Mouse (Mus musculus): ENCODE results near the gene Zfp786. TPM values are rescaled to one million over a fixed set of nuclear protein-coding genes. Genes with fewer than 3 reads are reported as not detected.
A peak's percentile ranks its signal among the peaks of the same experiment; 100 is the strongest.

Gene Zfp786
- polyA plus RNA-seq, 2 experiments from 2014 or later, result not detected

- ATAC-seq, result no peak
These were observed 10.9 kb downstream of the Zfp786 start for GRCm38 (mm10) chr6:47819626-47820325.

- ATAC-seq, result no peak
These were observed 11.9 kb downstream of the Zfp786 start for GRCm38 (mm10) chr6:47818721-47819120.

DNA sequence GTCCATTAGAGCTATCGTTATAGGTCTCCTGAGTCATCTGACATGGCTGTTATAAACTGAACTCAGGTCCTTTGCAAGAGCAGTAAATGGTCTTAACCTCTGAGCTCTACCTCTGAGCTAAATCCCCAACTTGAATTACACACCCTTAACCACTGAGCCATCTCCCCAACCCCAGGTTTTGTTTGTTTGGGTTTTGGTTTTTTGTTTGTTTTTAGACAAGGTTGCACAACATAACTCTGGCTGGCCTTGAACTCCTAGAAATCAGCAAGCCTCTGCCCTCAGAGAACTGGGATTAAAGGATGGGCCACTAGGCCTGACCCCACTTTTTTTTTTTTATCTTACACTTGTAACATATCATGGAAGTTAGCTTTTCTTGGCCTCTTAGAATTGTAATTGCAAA, 14.5 kb downstream of the Zfp786 start:
- ATAC-seq, result no peak

DNA sequence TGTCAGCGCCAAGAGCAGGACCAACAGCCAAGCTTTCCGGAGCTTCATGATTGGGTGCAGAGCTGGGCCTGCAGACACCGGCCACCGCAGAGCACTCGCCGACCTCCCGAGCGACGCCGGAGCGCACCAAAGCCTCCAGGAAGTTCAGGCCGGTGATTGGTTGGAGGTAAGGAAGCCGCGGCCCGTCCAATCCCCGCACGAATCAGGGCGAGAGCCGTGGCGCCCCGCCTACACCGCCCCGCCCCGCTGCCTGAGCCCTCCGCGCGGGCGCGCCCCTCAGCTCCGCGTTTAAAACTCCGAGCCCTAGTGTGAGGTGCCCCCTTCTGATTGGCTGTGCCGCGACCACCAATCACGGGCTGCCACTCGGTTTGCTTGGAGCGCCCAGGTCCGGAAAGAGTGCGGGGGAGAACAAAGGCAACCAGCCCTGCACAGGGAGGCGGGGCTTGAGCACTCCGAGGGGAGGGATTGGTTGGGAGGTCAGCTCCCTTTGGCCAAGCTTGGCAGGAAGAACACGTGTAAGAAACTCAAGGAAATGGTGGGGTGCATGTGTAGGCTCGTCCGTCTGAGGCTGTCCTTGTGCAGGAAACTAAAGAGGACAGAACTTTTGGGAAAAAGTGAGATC, 17.3 kb downstream of the Zfp786 start, which contains the start of gene Pdia4:
Gene Pdia4, minus strand, starts transcription at position 174 of the 622 bp plus-strand sequence.
- peak; percentile 92 for ATAC-seq

GRCm38 (mm10) chr6:47812271-47812915, 18.3 kb downstream of the Zfp786 start:
- no peak for ATAC-seq

DNA sequence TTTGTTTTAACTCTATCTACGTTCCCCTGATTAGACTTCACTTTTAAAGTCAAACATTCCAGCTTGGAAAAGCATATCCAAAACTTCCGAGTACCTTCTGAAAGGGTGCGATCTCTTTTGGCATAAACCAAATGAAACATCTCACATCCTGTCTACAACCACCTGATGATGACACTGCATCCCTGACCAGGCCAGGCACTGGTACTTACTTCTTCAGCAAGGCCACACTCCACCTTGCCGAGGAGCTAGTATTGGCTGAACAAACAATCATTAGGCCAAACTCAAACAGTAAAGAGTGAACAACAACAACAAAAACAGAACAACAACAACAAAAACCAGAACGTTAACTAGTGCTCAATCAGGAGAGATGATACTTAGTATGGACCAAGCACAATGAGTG, 19.3 kb downstream of the Zfp786 start:
- ATAC-seq, result no peak

DNA sequence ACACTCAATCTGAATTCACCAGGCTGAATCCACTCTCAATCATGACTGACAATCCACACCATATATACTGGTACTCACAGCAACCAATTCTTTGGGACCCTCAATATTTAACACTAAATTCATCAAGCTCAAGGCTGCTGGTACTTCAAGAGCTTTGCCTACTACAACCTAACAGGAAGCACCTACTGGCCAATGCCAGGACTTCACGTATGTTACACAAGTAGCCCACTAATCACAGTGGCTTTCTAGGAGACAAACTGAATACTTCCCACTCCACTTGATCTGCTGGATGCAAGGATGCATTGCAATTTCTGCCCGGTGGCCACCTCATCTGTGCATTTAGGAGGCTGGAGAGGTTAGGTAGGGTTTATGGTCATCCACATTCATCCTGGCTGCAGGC, 20.5 kb downstream of the Zfp786 start:
- no peak for ATAC-seq

DNA sequence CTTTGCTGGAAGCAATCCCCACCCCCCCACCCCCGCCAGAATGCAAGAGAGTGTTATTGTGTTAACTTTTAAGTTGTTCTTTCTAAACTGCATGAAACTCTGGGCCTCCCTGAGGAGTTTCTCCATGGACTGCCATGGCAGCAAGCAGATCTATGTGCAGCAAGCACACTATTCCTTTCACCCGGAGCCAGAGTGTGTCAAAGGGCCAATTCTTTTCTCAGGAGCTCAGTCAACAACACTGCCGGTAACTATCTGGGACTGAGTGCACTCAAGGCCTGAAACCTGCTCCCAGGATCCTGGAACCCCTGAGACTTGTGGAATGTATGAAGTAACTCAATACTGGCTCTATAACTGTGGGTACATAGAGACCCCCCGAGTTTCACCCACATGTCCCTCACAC, 21.6 kb downstream of the Zfp786 start:
- no peak for ATAC-seq

DNA sequence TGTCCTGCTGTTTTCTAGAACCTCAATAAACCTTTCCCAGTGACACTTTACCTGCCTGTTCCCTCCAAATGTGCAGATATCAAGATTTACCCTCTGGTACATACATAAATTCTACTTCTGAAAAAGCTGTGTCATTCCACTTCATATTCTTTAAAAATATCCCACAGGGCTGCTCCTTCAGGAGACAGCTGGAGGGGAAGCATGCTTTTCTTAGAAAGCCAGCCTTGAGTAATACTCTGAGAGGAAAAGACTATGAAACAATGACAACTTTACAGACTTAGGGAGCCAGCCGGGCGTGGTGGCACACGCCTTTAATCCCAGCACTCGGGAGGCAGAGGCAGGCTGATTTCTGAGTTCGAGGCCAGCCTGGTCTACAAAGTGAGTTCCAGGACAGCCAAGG, 22.1 kb downstream of the Zfp786 start:
- ATAC-seq, result no peak

DNA sequence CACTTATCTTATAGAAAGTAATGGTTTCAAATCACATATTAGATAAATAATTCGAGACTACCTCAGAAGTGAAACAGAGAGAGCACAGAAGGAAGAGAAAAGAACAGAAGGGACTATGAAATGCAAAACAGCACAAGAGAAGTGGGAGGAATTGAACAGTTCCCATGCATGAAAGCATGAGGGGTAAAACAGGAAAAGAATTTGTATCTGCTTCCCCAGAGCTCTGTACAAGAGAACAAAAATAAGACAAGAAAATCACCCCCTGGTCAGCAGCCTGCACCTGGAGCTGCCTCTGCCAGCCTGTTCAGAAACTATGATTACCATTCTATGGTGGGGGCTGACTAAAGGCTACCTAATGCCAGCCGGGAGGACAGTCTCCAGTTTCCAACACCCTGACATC, 23.2 kb downstream of the Zfp786 start:
- ATAC-seq, result no peak

DNA sequence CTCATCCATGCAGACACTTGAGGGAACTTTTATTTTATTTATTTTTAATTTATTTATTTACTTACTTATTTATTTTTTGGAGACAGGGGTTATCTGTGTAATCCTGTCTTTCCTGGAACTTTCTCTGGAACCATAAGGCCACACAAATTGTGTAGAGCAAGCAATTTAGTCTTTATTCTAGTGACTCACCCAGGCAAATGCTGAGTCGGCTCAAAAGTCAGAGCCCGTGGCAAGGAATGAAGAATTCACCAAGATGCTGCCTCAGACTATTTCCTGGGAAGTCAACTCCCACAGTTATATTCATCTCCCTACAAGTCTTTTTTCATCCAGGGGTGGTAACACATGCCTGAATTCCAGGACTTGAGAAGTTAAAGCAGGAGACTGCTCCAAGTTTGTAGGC, 25.1 kb downstream of the Zfp786 start:
- no peak for ATAC-seq

DNA sequence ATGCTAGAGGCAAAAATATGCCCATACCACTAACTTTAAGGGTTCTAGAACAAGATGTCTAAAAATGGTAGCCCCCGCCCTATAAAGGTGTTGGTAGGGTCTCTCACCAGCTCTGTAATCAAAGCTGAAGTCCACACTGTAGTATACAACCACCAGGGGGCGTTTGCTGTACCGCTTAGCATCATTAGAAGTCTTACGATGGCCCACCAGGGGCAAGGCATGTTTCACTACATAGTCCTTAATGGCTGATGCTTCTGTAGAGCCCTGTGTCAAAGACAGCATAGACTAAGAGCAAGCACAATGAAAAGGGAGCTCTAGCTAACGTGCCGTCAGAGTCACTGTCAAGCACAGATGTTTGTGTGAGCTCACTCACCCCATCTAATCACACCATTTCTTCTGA, 31.6 kb downstream of the Zfp786 start:
- peak; percentile 93 for ATAC-seq

DNA sequence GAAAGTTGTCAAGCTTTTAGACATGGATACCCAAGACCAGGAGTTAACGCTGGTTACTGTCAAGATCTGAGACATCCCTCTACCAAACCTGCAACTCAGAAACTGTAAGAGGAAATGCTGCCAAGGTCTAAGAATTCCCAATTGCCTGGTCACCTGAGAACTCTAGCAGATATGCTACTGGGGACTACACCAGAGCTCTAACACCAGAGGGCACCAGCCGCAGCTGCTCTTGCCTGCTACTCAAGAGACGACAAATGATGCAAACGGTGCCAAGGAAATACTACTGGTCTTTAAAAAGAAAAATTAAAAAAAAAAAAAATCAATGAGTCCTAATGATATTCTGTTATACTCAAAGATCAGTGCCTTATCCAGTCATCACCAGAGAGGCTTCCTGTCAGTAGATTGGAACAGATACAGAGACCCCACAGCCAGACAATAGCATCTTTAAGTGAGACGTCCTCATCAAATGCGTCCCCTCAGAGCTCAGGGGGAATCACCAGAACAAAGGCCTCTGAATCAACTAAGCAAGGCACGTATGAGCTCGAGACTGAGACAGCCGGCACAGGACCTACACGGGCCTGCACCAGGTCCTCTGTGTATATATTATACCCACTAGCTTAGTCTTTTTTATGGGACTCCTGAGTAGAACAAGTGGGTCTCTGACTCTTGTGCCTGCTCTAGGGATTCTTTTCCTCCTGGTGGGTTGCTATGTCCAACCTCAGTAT, 36.4 kb downstream of the Zfp786 start:
- no peak for ATAC-seq

GRCm38 (mm10) chr6:47793284-47793683, 37.4 kb downstream of the Zfp786 start:
- no peak for ATAC-seq

GRCm38 (mm10) chr6:47792533-47792932, 38.1 kb downstream of the Zfp786 start:
- ATAC-seq, result no peak

DNA sequence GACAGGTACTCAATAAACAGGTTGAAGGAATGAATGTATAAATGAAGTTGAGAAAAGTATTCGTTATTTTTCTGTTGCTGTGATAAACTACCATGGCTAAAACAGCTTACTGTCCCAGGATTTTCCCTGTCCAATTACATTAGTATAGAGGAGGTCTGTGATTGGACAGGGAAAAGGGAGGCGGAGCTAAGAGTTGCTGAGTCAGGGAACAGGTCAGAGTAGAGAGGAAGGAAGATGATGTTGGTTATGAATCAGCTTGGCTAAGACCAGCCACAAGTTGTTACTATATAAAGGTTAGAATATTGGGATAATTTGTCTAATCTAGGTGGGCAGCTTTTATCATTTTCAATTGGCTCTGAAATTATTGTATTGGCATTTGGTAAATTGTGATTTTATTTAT, 39.9 kb downstream of the Zfp786 start:
- ATAC-seq, result no peak

- peak; percentile 5 for ATAC-seq
These were observed 41.8 kb downstream of the Zfp786 start for GRCm38 (mm10) chr6:47788821-47789220.

GRCm38 (mm10) chr6:47787941-47788736, 42.5 kb downstream of the Zfp786 start:
- ATAC-seq, result peak; percentile 87

GRCm38 (mm10) chr6:47784707-47785412, 45.8 kb downstream of the Zfp786 start:
- ATAC-seq, result no peak

GRCm38 (mm10) chr6:47781091-47781968, 49.3 kb downstream of the Zfp786 start:
- peak; percentile 30 for ATAC-seq

GRCm38 (mm10) chr6:47780576-47781013, 50.1 kb downstream of the Zfp786 start:
- peak; percentile 30 for ATAC-seq

Data from CD4-positive, CD25-positive, alpha-beta regulatory T cell, adult 4 months (primary cell).